Mouse (Mus musculus): Measurements from ENCODE around the gene Trmo.

The Trmo gene

DNA sequence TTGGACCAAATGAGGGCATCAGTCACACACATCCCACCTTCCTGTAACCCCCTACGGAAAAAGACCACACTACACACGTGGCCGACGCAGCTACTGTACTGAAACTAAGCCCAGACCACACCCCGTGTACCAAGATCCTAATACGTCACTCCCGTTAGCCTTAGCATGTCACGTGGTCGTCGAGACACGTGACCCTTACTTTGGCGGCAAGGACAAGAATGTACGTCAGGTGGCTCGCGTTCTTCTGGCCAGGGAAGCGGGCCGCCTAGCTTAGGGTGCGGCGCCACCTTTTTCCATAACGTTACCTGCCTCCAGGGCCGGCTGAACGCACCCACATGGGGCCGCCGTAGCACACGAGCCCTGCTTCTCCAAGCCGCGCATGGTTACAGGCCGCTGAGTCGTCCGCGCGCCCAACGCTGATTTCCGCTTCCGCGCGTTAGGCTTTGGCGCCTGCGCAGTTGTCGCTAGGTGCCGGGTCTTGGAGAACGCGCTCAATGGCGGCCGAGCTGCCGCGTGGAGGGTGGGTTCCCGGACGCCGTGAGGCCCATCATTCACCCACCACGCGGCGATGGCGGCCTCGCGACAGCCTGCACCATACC, at the start of gene Trmo:
Trmo (minus strand) TSS at position 425 of the 599 bp plus-strand sequence.
- in situ Hi-C loops (cut with MboI, MseI): no loop called here

- in situ Hi-C loops (cut with MboI, MseI): no loop called here
These were observed 43.3 kb upstream of the Trmo start for GRCm38 (mm10) chr4:46432339-46433036.

- in situ Hi-C loops (cut with MboI, MseI): no loop called here
These were observed 39.8 kb upstream of the Trmo start for GRCm38 (mm10) chr4:46428903-46429499.

GRCm38 (mm10) chr4:46422625-46423024, 33.4 kb upstream of the Trmo start:
- in situ Hi-C loops (cut with MboI, MseI): no loop called here

DNA sequence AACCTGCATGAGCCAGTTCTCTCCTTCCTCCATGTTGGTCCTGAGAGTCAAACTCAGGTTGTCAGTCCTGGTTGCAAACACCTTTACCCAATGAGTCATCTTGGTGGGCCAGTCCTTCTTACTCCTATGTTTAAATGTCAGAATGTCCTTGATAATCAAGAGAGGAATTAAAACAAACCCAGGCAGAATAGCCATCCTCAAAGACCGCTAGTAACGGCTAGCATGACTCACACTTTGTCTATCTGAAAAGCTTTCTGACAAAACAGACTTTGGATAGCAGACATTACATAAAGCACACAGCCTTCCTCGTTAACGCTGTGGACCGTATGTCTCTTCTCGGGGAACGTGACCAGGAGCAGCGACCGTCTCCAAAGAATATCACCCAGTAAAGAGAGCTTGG, 29.6 kb upstream of the Trmo start:
- in situ Hi-C loops (cut with MboI, MseI): no loop called here

DNA sequence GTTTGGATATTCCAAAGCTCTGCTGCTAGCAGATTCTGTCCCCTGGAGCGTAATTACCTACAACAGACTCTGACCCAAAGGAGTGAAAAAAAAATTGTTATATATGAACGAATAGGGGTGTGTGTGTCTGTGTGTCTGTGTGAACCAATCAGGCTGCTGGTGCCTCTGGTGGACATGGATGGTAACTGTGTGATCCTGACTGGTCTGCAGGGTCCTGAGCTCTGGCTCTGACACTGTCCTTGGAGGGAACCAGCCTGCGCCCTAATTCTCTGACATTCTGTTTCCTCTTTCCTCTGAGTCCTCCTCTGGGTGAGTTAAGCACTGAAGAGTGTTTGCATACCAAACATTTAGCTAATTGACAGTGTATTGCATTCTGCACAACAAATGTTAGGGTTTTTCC, 28.3 kb upstream of the Trmo start:
- in situ Hi-C loops (cut with MboI, MseI): no loop called here

DNA sequence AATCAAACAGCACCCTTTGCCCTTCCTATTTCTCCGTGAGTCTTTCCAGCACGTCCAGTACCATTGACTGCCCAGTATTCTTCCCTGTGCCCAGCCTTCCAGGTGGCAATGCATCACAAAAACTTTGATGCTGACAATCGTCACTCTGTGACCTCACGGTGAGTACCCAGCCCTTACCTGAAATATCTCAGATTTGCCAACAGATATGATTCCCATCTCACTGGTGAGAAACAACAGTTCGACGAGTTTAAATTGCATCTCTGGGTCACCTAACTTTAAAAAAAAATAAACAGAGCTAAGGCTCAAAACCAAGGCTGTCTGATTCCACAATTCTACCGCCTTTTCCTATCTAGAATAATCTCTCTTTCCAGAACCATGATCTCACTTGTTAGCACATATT, 24.2 kb upstream of the Trmo start, which contains the start of gene Hemgn:
Hemgn (minus strand) TSS at position 101 of the 400 bp plus-strand sequence.
- in situ Hi-C loops (cut with MboI, MseI): no loop called here

DNA sequence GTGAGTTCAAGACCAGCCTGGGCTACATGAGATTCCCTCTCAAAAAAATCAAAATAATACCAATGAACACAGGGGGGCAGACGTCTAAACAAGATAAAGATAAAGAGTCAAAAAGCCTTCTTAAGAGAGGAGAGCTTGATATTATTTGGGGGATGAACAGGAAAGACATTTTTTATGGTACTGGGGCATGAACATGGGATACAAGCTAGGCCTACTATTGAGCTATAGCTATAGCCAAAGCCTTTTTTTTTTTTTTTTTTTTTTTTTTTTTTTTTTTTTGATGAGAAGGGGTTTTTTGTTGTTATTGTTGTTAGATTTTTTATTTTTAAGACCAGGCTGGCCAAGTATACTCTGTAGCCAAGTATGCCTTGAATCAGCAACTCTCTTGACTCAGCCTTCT, 22.9 kb upstream of the Trmo start:
- in situ Hi-C loops (cut with MboI, MseI): no loop called here

DNA sequence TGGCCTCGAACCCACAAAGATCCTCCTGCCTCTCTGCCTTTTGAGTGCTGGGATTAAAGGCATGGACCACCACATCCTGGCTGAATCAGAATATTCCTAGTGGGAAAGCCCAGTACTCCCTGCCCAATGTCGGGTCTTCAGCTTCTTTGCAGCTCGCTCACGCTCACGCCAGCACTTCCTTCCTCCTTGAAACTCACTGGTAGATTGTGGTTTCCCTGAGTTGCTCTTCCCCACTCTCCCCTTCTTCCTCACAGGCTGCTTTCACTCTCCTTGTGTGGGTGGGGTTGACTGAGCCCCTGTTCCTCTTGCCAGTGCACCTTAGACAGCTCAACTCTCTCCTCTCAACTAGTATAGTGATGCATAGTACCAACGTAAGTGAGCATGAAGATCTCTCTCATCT, 22.3 kb upstream of the Trmo start:
- in situ Hi-C loops (cut with MboI, MseI): no loop called here

DNA sequence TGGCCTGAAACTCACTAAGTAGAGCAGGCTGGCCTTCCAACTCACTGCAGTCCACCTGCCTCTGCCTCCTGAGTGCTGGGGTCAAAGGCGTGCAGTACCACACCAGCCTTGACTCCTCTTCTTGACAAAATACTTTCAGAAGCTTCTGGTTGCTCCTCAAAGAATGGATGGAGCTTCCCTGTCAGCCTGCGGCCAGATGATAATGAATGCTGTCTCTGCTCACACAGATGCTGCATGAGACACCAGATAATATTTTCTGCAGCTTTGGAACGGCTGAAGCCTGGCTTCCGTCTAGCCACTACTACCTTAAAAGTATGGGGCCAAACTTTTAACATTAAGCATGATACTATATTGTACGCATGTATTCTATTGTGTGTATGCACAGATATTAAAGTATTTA, 21.4 kb upstream of the Trmo start:
- in situ Hi-C loops (cut with MboI, MseI): no loop called here

DNA sequence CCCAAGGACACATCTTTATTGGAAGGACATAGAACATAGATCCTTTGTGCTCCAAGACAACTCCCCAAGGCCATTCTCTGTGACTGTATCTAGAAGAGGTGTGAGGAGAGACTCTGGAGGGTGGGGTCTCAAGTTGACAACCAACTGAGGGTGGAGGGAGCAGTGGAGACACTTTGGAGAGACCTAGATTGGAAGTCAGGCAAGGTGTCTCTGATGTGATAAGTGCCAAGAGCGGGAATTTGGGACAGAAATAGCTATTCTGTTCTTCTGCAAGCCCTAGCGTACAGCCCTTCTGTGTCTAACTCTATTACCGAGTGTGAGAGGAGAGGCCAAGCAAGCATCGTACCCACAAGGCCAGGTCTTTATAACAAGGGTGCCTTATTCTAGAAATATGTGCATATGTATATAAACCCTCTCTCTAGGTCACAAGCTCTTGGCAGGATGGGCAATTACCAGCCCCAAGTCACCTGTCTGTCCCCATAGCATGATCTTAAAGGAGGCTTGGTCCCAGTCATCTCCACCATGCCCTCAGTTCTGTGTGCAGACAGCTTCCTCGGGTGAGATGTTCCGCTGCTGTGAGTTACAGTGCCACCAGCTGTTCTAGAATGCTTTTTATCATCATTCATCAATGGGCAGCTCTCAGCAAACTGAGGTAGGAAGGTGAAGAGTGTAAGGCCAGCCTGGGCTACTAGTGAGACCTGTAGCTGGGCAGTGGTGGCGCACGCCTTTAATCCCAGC, 17.9 kb upstream of the Trmo start:
- in situ Hi-C loops (cut with MboI, MseI): no loop called here

- in situ Hi-C loops (cut with MboI, MseI): no loop called here
These were observed 15.0 kb upstream of the Trmo start for GRCm38 (mm10) chr4:46404042-46404795.

GRCm38 (mm10) chr4:46398839-46399238, 9.6 kb upstream of the Trmo start:
- in situ Hi-C loops (cut with MboI, MseI): no loop called here

GRCm38 (mm10) chr4:46395736-46396135, 6.5 kb upstream of the Trmo start:
- in situ Hi-C loops (cut with MboI, MseI): no loop called here

DNA sequence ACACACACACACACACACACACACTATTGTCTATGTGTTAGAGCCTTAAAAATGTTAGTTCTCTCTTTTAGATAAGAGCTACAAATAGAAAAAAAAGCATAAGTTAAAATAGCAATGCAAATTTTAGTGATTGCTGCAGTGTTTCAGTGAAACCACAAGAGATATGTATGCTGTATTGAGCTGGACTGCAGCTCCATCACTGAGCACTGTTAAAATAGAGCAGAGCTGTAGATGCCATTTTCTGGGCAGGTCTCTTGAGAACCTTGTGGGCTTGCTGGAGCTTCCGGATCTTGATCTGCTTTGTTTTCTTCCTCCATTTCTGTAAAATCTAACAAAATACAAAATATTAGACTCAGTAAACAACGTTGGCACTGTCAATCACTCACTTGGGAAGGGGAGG, 5.2 kb upstream of the Trmo start:
- in situ Hi-C loops (cut with MboI, MseI): no loop called here

- in situ Hi-C loops (cut with MboI, MseI): no loop called here
These were observed 1.2 kb upstream of the Trmo start for GRCm38 (mm10) chr4:46390390-46390970.

GRCm38 (mm10) chr4:46389612-46390341, 540 bp upstream of the Trmo start:
- in situ Hi-C loops (cut with MboI, MseI): no loop called here

DNA sequence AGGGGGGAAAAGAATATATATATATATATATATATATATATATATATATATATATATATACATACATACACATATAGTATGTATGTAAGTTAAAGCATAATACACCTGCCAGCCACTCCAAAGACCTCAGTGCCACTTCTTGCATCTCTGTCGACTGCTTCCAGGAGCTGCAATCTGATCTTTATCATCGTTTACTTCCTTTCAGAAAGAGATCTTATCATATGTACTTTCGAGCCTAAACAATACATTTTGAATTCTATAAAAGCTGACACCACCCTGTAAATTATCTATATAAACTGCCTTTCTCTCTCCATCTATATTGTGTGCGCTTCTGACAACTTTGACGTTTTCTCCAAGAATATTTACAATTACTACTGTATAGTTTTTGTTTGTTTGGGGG, 681 bp downstream of the Trmo start:
- in situ Hi-C loops (cut with MboI, MseI): no loop called here

DNA sequence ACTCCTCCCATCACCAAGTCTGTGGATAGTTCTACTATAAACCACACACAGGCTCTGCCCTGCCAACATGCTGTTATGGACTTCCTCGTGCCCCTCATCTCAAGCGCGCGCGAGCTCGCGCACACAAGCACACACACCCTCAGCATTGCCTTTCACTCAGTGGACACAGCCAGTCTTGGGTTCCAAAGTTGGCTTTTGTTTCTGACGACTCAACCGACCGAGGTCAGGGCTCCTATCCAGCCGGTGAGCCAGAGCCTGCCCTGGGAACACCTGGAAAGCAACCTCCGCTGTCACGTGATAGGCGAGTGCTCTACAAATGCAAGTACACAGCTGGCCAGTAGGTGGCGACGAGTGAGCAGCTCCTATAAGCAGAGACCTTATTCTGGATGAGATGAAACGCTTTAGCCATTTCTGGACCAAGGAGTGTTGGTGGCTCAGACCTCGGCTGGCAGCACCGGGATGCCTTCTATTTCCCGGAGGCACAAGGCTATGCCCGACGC, 14.3 kb downstream of the Trmo start:
- in situ Hi-C loops (cut with MboI, MseI): no loop called here

GRCm38 (mm10) chr4:46374455-46374854, 14.8 kb downstream of the Trmo start:
- in situ Hi-C loops (cut with MboI, MseI): no loop called here

Measured in T-helper 2 cell (primary cell).